Mouse (Mus musculus): ENCODE data around the gene Gm20671. TPM values are rescaled to one million over a fixed set of nuclear protein-coding genes. Genes with fewer than 3 reads are reported as not detected.
"Not testable (repeated sequence)": the region's sequence is repeated elsewhere in the genome, so short reads cannot be mapped to it uniquely, and the experiment has no call there.

Gm20671 gene
- polyA plus RNA-seq, 1 experiment from 2014 or later, result not detected

DNA sequence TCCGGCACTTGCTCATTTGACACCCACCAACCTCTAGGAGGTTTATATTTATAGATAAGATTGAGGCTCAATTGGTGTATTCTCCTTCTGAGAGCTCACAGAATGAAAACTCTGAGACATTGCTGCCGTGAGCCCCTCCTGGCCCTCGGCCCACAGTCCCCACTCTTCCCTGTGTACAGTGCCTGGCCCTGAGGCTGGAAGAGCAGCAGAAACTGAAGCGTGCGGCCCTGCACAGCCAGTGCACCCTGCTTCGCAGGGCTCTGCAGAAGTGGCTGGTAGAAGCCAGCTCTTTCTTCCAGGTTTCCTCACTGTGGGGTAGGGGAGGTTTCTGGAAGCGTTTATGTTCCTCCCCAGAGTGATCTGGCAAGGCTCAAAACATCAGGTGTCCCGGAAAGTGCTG is 104.2 kb downstream of the Gm20671 start:
- not testable (repeated sequence) for H3K27ac ChIP-seq (replicated peaks); H3K4me2 ChIP-seq (replicated peaks); H3K27me3 ChIP-seq; ATAC-seq (ENCODE audit: low FRiP score, low read depth); H3K4me3 ChIP-seq; H3K36me3 ChIP-seq; H3K4me1 ChIP-seq; H3K9me3 ChIP-seq; H3K9ac ChIP-seq (replicated peaks)
- WGBS, result 87% methylated on average over 8 of the region's 8 CpGs

DNA sequence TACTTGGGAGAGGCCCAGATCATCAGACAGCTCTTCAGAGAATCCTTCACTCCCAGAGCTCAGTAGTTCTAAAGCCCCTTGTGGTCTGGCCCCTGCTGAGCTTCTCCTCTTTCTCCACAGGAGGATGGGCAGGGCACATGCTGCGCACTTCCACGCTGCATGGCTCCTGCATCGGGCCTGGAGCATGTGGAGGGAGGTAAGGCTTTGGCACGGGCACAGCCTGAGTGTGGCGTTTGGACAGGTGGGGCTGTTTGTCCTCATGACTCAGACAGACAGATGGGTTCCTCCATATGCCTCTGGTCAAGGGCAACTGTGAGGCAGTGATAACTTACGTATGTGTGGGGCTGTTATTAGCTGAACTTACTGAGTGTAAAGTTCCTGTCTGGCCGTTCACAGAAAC is 104.6 kb downstream of the Gm20671 start:
- no peaks in the 10 kb centered on the region for H3K9me3 ChIP-seq
- no peak overlapping the region for H3K4me3 ChIP-seq
- H3K36me3 ChIP-seq, result no peaks in the 10 kb centered on the region
- H3K4me1 ChIP-seq, result no peaks in the 10 kb centered on the region
- H3K9ac ChIP-seq (replicated peaks), result no peak overlapping the region
- no peaks in the 10 kb centered on the region for H3K27me3 ChIP-seq
- H3K27ac ChIP-seq (replicated peaks), result no peak overlapping the region
- WGBS, result 82% methylated on average over 7 of the region's 7 CpGs
- ATAC-seq (ENCODE audit: low FRiP score, low read depth), result no peak
- no peak overlapping the region for H3K4me2 ChIP-seq (replicated peaks)

DNA sequence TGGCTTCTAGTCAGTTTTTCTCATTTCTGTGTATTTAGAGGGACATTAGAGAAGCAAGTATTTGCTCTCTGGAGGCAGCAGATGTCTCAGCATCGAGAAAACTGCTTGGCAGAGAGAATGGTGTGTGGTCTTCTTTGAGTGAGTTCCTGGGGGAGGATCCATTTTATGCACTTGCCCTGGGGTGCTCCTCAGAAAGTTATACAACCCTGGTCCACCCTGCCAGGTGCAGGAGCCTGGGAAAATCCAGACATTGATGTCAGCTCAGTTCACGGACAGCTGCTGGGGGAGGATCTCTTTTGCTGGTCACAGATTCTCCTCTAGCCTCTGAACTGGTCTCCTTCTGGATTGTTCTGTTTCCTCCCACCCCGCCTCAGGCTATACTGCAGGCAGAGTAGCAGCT is 105.6 kb downstream of the Gm20671 start:
- H3K4me3 ChIP-seq, result no peak overlapping the region
- H3K9ac ChIP-seq (replicated peaks), result no peak overlapping the region
- no peak overlapping the region for H3K27ac ChIP-seq (replicated peaks)
- no peaks in the 10 kb centered on the region for H3K4me1 ChIP-seq
- no peaks in the 10 kb centered on the region for H3K27me3 ChIP-seq
- ATAC-seq (ENCODE audit: low FRiP score, low read depth), result no peak
- no peaks in the 10 kb centered on the region for H3K9me3 ChIP-seq
- H3K36me3 ChIP-seq, result no peaks in the 10 kb centered on the region
- no peak overlapping the region for H3K4me2 ChIP-seq (replicated peaks)
- 81% methylated on average over 3 of the region's 3 CpGs for WGBS

DNA sequence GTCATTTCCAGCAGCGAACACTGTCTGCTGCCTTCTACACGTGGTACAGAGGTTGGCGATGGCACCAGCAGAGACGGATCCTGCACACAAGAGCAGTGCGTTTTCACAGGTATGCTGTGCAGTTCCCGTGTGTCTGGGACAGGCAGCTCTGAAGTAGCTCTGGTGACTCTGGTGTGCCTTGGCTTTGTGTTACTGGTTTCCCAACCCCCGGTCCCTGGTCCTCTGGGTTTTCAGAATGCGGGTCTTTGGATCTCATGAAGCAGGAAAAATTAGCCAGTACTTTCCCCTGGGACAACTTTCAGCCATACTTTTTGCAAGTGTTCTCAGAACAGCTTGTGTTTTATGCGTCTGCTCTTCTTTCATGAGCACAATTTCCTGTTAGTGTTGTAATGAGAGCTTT is 106.5 kb downstream of the Gm20671 start:
- H3K27ac ChIP-seq (replicated peaks), result no peak overlapping the region
- no peaks in the 10 kb centered on the region for H3K4me1 ChIP-seq
- H3K4me2 ChIP-seq (replicated peaks), result no peak overlapping the region
- H3K9ac ChIP-seq (replicated peaks), result no peak overlapping the region
- no peaks in the 10 kb centered on the region for H3K27me3 ChIP-seq
- no peaks in the 10 kb centered on the region for H3K36me3 ChIP-seq
- 89% methylated on average over 9 of the region's 9 CpGs for WGBS
- H3K9me3 ChIP-seq, result no peaks in the 10 kb centered on the region
- ATAC-seq (ENCODE audit: low FRiP score, low read depth), result no peak
- H3K4me3 ChIP-seq, result no peak overlapping the region

DNA sequence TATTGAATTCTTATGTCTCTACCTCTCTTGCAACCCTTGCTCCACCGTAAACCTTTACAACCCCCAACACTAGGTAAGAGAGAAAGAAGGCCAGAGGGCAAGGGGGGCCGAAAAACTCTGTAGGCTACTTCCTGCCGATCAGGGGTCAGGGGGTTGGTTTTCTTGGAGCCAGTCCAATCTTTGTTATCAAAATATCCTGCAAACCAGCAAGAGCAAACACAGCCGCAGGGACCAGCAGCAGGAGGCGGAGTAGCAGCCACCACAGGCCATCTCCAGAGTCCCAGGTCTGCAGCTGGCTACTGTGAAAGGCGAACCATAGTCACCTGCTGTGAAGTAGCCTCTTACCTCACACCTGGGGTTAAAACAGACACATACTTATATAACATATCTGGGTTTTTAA is 108.0 kb downstream of the Gm20671 start:
- 58% methylated on average over 6 of the region's 6 CpGs for WGBS
- ATAC-seq (ENCODE audit: low FRiP score, low read depth), result no peak
- Histone ChIP-seq H3K9ac (replicated peaks) (no peak overlapping the region), H3K4me2 (replicated peaks) (no peak overlapping the region), H3K27ac (replicated peaks) (no peak overlapping the region), H3K9me3 (no peaks in the 10 kb centered on the region), H3K4me3 (no peak overlapping the region), H3K36me3 (no peaks in the 10 kb centered on the region), H3K4me1 (no peaks in the 10 kb centered on the region), H3K27me3 (no peaks in the 10 kb centered on the region)

DNA sequence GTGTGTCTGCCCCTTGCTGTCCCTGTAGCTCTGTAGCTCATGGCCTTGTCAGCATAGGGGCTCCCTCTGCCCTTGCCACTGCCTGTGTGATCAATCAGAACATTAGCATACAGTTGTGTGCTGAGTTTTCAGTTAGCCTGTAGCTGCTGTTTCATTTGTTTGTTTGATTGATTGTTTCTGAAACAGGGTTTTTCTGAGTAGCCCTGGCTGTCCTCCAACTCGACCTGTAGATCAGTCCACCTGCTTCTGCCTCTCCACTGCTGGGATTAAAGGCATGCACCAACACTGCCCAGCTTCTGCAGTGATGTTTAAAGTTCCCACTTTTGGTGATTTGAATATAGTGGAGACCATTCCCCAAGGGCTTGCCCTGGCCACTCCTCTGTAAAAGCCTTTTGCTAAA is 109.2 kb downstream of the Gm20671 start:
- H3K4me2 ChIP-seq (replicated peaks), result no peak overlapping the region
- H3K9ac ChIP-seq (replicated peaks), result no peak overlapping the region
- no peaks in the 10 kb centered on the region for H3K36me3 ChIP-seq
- H3K9me3 ChIP-seq, result no peaks in the 10 kb centered on the region
- no peak for ATAC-seq (ENCODE audit: low FRiP score, low read depth)
- H3K4me1 ChIP-seq, result peaks cover 8% of the 10 kb centered on the region; the same call in 1 of the 2 replicates
- no peak overlapping the region for H3K27ac ChIP-seq (replicated peaks)
- no peaks in the 10 kb centered on the region for H3K27me3 ChIP-seq
- H3K4me3 ChIP-seq, result no peak overlapping the region
- 57% methylated on average over 1 of the region's 1 CpGs for WGBS

DNA sequence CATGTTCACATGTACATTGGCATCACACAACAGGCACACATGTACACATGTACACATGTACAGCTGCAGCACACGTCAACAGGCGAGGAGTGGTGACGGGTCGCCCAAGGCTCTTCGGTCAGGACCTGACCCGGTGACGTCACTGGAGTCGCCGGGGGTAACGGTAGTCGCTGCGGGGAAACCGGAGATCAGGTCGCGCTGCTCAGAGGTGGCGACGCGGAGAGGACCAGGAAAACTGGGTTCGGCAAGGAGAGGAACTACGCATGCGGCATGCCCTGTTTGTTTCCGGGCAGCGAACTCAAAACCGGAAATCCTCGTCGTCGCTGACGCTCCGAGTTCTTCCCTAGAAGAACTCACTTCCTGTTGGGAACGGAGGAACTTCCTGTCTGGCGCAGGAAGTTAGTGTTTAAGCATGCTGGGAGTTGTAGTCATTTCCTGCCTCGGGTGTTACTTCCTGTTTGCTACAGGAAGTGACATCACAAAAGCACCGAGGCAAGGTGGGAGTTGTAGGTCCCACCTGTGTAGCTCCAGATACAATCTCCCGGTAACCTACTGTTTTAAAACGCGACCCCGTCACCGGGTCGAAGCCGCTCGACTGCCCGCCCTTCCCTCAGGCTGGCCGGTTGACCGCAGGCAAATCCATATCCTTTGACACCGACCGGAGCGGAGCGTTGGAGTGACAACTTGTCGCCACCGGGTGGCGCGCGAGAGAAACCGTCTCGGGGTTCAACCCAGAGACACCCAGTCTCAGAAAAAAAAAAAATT is 113.0 kb downstream of the Gm20671 start:
- H3K4me1 ChIP-seq, result peaks cover 10% of the 10 kb centered on the region; the same call in 1 of the 2 replicates
- peak overlapping the region; percentile 66 for H3K9ac ChIP-seq (replicated peaks)
- peak overlapping the region; percentile 66 for H3K4me3 ChIP-seq
- WGBS, result under 1% methylated on average over 55 of the region's 55 CpGs
- H3K36me3 ChIP-seq, result no peaks in the 10 kb centered on the region
- peak overlapping the region; percentile 82 for H3K27ac ChIP-seq (replicated peaks)
- no peaks in the 10 kb centered on the region for H3K9me3 ChIP-seq
- H3K4me2 ChIP-seq (replicated peaks), result peak overlapping the region; percentile 72
- no peaks in the 10 kb centered on the region for H3K27me3 ChIP-seq
- peak; percentile 98 for ATAC-seq (ENCODE audit: low FRiP score, low read depth)

DNA sequence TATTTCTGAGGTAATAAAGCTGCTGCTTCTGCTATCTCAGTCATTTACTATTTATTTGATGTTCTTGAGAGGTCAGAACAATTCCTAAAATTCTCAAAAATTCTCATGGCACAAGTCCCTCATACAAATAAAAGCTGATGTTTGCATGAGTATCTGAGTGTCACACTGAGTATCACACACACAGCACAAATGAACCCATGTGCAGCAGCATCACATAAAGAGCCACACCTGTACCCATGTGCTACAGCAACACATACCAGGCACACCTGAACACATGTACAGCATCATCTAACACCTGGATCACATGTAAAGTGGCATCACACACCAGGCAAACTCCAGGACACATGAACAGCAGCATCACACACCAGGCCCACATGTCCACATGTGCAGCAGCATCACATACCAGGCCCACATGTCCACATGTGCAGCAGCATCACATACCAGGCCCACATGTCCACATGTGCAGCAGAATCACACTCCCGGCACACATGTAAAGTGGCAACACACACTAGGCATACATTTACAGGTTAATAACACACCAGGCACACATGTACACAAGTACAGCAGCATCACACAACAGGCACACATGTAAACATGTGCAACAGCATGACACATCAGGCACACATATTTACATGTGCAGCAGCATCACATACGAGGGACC is 113.7 kb downstream of the Gm20671 start:
- no peaks in the 10 kb centered on the region for H3K9me3 ChIP-seq
- H3K27ac ChIP-seq (replicated peaks), result peak overlapping the region; percentile 82
- 24% methylated on average over 2 of the region's 2 CpGs for WGBS
- H3K4me3 ChIP-seq, result peak overlapping the region; percentile 66
- peak overlapping the region; percentile 66 for H3K9ac ChIP-seq (replicated peaks)
- H3K4me2 ChIP-seq (replicated peaks), result peak overlapping the region; percentile 72
- H3K4me1 ChIP-seq, result peaks cover 10% of the 10 kb centered on the region; the same call in 1 of the 2 replicates
- H3K27me3 ChIP-seq, result no peaks in the 10 kb centered on the region
- H3K36me3 ChIP-seq, result no peaks in the 10 kb centered on the region
- ATAC-seq (ENCODE audit: low FRiP score, low read depth), result peak; percentile 57; the same call in 1 of the 2 replicates

DNA sequence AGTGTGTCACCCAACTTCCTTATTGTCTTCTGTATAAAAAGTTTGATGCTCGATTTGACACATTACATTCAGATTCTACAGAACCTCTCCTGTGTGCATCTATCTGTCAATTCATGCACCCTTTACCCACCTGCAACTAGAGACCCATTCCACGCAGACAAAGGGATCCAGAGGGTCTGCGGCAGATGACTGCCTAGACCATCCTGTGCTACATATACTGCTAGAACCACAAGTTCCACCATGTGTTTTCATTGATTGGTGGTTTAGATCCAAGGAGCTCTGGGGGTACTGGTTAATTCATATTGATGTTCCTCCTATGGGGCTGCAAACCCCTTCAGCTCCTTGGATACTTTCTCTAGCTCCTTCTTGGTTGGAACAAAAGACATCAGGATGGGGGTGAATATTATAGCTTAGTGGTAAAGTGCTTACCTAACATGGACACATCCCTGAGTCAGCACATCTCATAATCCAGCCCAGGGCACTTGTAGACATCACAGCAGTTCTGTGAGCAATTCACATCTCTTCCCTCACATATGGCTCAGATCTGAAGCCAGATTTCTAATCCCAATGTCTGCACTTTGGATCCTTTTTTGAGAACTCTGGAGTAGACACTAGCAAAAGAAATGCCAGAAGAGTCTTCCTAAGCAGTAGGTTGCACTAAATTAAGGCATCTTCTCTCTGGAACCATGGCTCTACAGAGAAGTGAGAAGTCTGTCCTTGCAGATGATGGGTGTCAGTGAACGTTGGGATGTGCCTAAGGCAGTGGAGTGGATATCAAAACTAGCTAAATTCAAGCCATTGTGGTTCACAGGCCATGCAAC is 114.5 kb downstream of the Gm20671 start:
- no peak for ATAC-seq (ENCODE audit: low FRiP score, low read depth)
- no peaks in the 10 kb centered on the region for H3K36me3 ChIP-seq
- H3K4me1 ChIP-seq, result peaks cover 10% of the 10 kb centered on the region; the same call in 1 of the 2 replicates
- H3K9me3 ChIP-seq, result no peaks in the 10 kb centered on the region
- peak overlapping the region; percentile 66; the same call in 1 of the 2 replicates for H3K4me3 ChIP-seq
- H3K27me3 ChIP-seq, result no peaks in the 10 kb centered on the region
- peak overlapping the region; percentile 72 for H3K4me2 ChIP-seq (replicated peaks)
- peak overlapping the region; percentile 82 for H3K27ac ChIP-seq (replicated peaks)
- no peak overlapping the region for H3K9ac ChIP-seq (replicated peaks)
- 70% methylated on average over 4 of the region's 4 CpGs for WGBS

DNA sequence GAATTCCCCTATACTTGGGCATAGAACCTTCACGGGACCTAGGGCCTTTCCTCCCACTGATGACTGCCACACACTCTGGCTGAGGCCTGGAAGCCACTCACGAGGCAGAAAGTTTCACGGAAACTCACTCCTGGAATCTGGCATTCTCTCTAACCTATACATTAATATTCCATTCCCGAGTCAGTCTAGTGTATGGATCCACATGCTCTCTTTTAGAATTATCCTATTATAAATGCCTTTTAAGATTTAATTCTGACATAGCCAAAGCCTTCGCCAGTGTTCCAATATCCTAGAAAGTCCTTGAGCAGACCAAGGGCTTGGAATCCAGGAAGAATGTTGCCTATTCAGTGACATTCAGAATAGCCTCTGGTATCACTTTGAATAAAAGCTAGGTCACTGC is 115.4 kb downstream of the Gm20671 start:
- Histone ChIP-seq H3K27me3 (no peaks in the 10 kb centered on the region), H3K9ac (replicated peaks) (no peak overlapping the region), H3K36me3 (no peaks in the 10 kb centered on the region), H3K27ac (replicated peaks) (no peak overlapping the region), H3K4me2 (replicated peaks) (no peak overlapping the region), H3K4me1 (peaks cover 10% of the 10 kb centered on the region; the same call in 1 of the 2 replicates), H3K9me3 (no peaks in the 10 kb centered on the region), H3K4me3 (no peak overlapping the region)
- WGBS, result 72% methylated on average over 5 of the region's 5 CpGs
- ATAC-seq (ENCODE audit: low FRiP score, low read depth), result no peak

DNA sequence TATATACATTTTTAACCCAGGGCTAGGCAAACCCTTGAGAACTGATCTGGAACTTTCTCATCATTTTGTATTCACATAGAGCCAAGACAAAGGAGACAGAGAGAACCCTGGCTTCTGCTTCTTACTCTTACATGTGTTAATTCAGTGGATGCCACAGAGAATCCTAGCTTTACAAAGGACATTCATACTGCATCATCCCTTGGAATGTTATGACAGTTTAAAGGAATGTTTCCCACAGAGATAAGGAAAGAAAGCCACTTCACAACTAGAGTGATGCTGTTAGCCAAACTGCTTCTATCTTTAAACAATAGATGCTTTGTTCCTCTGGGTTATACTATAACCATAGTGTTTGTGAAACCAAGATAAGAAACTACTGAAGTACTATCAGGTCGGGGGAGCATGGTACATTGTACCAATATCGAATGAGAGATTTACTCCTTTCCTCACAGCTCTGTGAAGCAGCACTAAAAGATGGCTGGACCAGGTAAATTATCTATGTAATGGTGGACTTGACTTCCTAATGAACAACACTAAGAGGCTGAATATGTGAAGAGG is 120.6 kb downstream of the Gm20671 start:
- Histone ChIP-seq H3K27me3 (no peaks in the 10 kb centered on the region), H3K4me1 (no peaks in the 10 kb centered on the region), H3K4me2 (replicated peaks) (no peak overlapping the region), H3K27ac (replicated peaks) (no peak overlapping the region), H3K4me3 (no peak overlapping the region), H3K36me3 (no peaks in the 10 kb centered on the region), H3K9ac (replicated peaks) (no peak overlapping the region), H3K9me3 (no peaks in the 10 kb centered on the region)
- 91% methylated on average over 2 of the region's 2 CpGs for WGBS
- no peak for ATAC-seq (ENCODE audit: low FRiP score, low read depth)
